Mouse (Mus musculus) heart, postnatal 4 days (tissue): Measurements from ENCODE around the gene Nbeal2. TPM values are rescaled to one million over a fixed set of nuclear protein-coding genes. Genes with fewer than 3 reads are reported as not detected.

Source experiments
- microRNA-seq, 2 experiments: library from miRNA; unstranded; fragments of <30 nt; microRNA quantifications; one replicate each; pipeline ENCODE4 v1.2.0; 2021 to 2022
- total RNA-seq, 2 experiments: library from RNA; stranded (reverse); gene quantifications; 2 replicates each; pipeline ENCODE4 v1.2.3; 2021

The Nbeal2 gene
- total RNA-seq, 2 experiments from 2014 or later, result 7.4 to 8.6 TPM

Small RNA genes lying within 50 kb of the gene (microRNA-seq; reads per million reads assigned to microRNA genes)
- 0 reads per million in 2 experiments for gene Mir8107

Other genes with a start within 250 kb of the Nbeal2 start
- gene Ptpn23, start 245.9 kb downstream of the Nbeal2 start, total RNA-seq, result 10 to 100 TPM; 32.4 to 33.7 TPM
- 1 to 10 TPM; 1.8 to 3.2 TPM for gene Ngp, start 234.4 kb downstream of the Nbeal2 start, total RNA-seq
- gene Klhl18, start 177.5 kb downstream of the Nbeal2 start, total RNA-seq, result 10 to 100 TPM; 11.2 to 12.9 TPM
- under 1 TPM; 0.20 to 0.29 TPM for gene Kif9, start 177.2 kb downstream of the Nbeal2 start, total RNA-seq
- gene Setd2, start 121.6 kb downstream of the Nbeal2 start, total RNA-seq, result 10 to 100 TPM; 63.1 to 69.2 TPM
- 1 to 10 TPM; 4.2 to 4.6 TPM for gene Nradd, start 29.7 kb downstream of the Nbeal2 start, total RNA-seq
- gene Ccdc12, start 2.3 kb upstream of the Nbeal2 start, total RNA-seq, result 10 to 100 TPM; 79.8 to 88.6 TPM
- gene Myl3, start 87.7 kb upstream of the Nbeal2 start, total RNA-seq, result 1,000 to 10,000 TPM; 8,328 to 9,816 TPM
- gene Pth1r, start 93.0 kb upstream of the Nbeal2 start, total RNA-seq, result 10 to 100 TPM; 16.4 to 19.3 TPM
- not detected for gene Prss42, start 144.0 kb upstream of the Nbeal2 start, total RNA-seq
- not detected for gene Prss44, start 159.8 kb upstream of the Nbeal2 start, total RNA-seq
- gene Prss43, start 172.5 kb upstream of the Nbeal2 start, total RNA-seq, result not detected
- gene Prss45, start 180.4 kb upstream of the Nbeal2 start, total RNA-seq, result under 1 TPM in 1 of 2 experiments, not detected in 1; 0.45 TPM
- not detected for gene Prss46, start 190.3 kb upstream of the Nbeal2 start, total RNA-seq
- not detected for gene Prss50, start 203.8 kb upstream of the Nbeal2 start, total RNA-seq
- gene Als2cl, start 225.7 kb upstream of the Nbeal2 start, total RNA-seq, result 10 to 100 TPM; 14.4 to 16.3 TPM
- under 1 TPM; 0.43 to 0.45 TPM for gene Tmie, start 226.0 kb upstream of the Nbeal2 start, total RNA-seq